Mouse (Mus musculus): Measurements from ENCODE around the gene Nuak2. TPM values are rescaled to one million over a fixed set of nuclear protein-coding genes. Genes with fewer than 3 reads are reported as not detected.
"Not testable (repeated sequence)": the region's sequence is repeated elsewhere in the genome, so short reads cannot be mapped to it uniquely, and the experiment has no call there.

The Nuak2 gene
- polyA plus RNA-seq, 1 experiment from 2014 or later: 15.9 TPM

GRCm38 (mm10) chr1:132346134-132346851 is 30.4 kb downstream of the Nuak2 start:
- 85% methylated on average over 12 of the region's 12 CpGs for WGBS
- no peak for ATAC-seq (replicated peaks)
- H3K4me2 ChIP-seq (replicated peaks): no peak overlapping the region
- H3K27ac ChIP-seq (replicated peaks): no peak overlapping the region
- no peak overlapping the region for H3K9ac ChIP-seq (replicated peaks)
- H3K36me3 ChIP-seq: no peaks in the 10 kb centered on the region
- no peaks in the 10 kb centered on the region for H3K4me1 ChIP-seq
- no peaks in the 10 kb centered on the region for H3K9me3 ChIP-seq
- H3K4me3 ChIP-seq: no peak overlapping the region
- H3K27me3 ChIP-seq: no peaks in the 10 kb centered on the region

- H3K9me3 ChIP-seq: no peaks in the 10 kb centered on the region
- no peak overlapping the region for H3K4me2 ChIP-seq (replicated peaks)
- H3K36me3 ChIP-seq: no peaks in the 10 kb centered on the region
- H3K4me1 ChIP-seq: no peaks in the 10 kb centered on the region
- H3K9ac ChIP-seq (replicated peaks): no peak overlapping the region
- no peak overlapping the region for H3K4me3 ChIP-seq
- H3K27me3 ChIP-seq: no peaks in the 10 kb centered on the region
- no peak for ATAC-seq (replicated peaks)
- H3K27ac ChIP-seq (replicated peaks): no peak overlapping the region
Observed at GRCm38 (mm10) chr1:132346951-132347350, 31.0 kb downstream of the Nuak2 start.

- 79% methylated on average over 5 of the region's 5 CpGs for WGBS
- ATAC-seq (replicated peaks): no peak
Observed at GRCm38 (mm10) chr1:132348401-132348800, 32.5 kb downstream of the Nuak2 start.

GRCm38 (mm10) chr1:132349049-132349448 is 33.1 kb downstream of the Nuak2 start:
- H3K36me3 ChIP-seq; H3K4me2 ChIP-seq (replicated peaks); H3K9me3 ChIP-seq; H3K27me3 ChIP-seq; ATAC-seq (replicated peaks); H3K4me3 ChIP-seq; H3K9ac ChIP-seq (replicated peaks); H3K4me1 ChIP-seq; H3K27ac ChIP-seq (replicated peaks): not testable (repeated sequence)

More at GRCm38 (mm10) chr1:132348401-132348800, 32.5 kb downstream of the Nuak2 start:
- Histone ChIP-seq H3K27me3 (no peaks in the 10 kb centered on the region), H3K4me1 (no peaks in the 10 kb centered on the region), H3K36me3 (no peaks in the 10 kb centered on the region), H3K4me3 (no peak overlapping the region), H3K9me3 (no peaks in the 10 kb centered on the region), H3K9ac (replicated peaks) (no peak overlapping the region), H3K4me2 (replicated peaks) (no peak overlapping the region), H3K27ac (replicated peaks) (no peak overlapping the region)

- H3K9me3 ChIP-seq; H3K36me3 ChIP-seq; H3K4me3 ChIP-seq; H3K27ac ChIP-seq (replicated peaks); H3K4me1 ChIP-seq; H3K9ac ChIP-seq (replicated peaks); ATAC-seq (replicated peaks); H3K27me3 ChIP-seq; H3K4me2 ChIP-seq (replicated peaks): not testable (repeated sequence)
- 79% methylated on average over 3 of the region's 3 CpGs for WGBS
Observed at GRCm38 (mm10) chr1:132349601-132350000, 33.7 kb downstream of the Nuak2 start.

GRCm38 (mm10) chr1:132351058-132351457 is 35.1 kb downstream of the Nuak2 start:
- Histone ChIP-seq H3K27me3 (no peaks in the 10 kb centered on the region), H3K4me3 (no peak overlapping the region), H3K9me3 (no peaks in the 10 kb centered on the region), H3K36me3 (no peaks in the 10 kb centered on the region), H3K9ac (replicated peaks) (no peak overlapping the region), H3K27ac (replicated peaks) (no peak overlapping the region), H3K4me2 (replicated peaks) (no peak overlapping the region), H3K4me1 (peaks cover 8% of the 10 kb centered on the region)
- WGBS: 91% methylated on average over 4 of the region's 4 CpGs
- ATAC-seq (replicated peaks): no peak

GRCm38 (mm10) chr1:132353389-132353788 is 37.5 kb downstream of the Nuak2 start:
- Histone ChIP-seq H3K4me1 (peaks cover 8% of the 10 kb centered on the region), H3K9me3 (no peaks in the 10 kb centered on the region), H3K36me3 (peaks cover 12% of the 10 kb centered on the region; the same call in 1 of the 2 replicates), H3K4me3 (no peak overlapping the region), H3K27me3 (no peaks in the 10 kb centered on the region), H3K4me2 (replicated peaks) (no peak overlapping the region), H3K27ac (replicated peaks) (no peak overlapping the region), H3K9ac (replicated peaks) (no peak overlapping the region)
- ATAC-seq (replicated peaks): no peak
- WGBS: 77% methylated on average over 5 of the region's 5 CpGs

- WGBS: 80% methylated on average over 9 of the region's 9 CpGs
- peaks cover 8% of the 10 kb centered on the region for H3K4me1 ChIP-seq
- no peak overlapping the region for H3K4me2 ChIP-seq (replicated peaks)
- no peaks in the 10 kb centered on the region for H3K9me3 ChIP-seq
- peaks cover 19% of the 10 kb centered on the region for H3K36me3 ChIP-seq
- H3K9ac ChIP-seq (replicated peaks): no peak overlapping the region
- no peak for ATAC-seq (replicated peaks)
- no peaks in the 10 kb centered on the region for H3K27me3 ChIP-seq
- no peak overlapping the region for H3K4me3 ChIP-seq
- no peak overlapping the region for H3K27ac ChIP-seq (replicated peaks)
Observed at GRCm38 (mm10) chr1:132354234-132354633, 38.3 kb downstream of the Nuak2 start.

GRCm38 (mm10) chr1:132355162-132355601 is 39.3 kb downstream of the Nuak2 start:
- ATAC-seq (replicated peaks): no peak
- Histone ChIP-seq H3K27ac (replicated peaks) (peak overlapping the region; percentile 78; the same call in 1 of the 2 replicates), H3K27me3 (no peaks in the 10 kb centered on the region), H3K4me2 (replicated peaks) (no peak overlapping the region), H3K4me3 (no peak overlapping the region), H3K36me3 (peaks cover 28% of the 10 kb centered on the region), H3K4me1 (peaks cover 8% of the 10 kb centered on the region), H3K9ac (replicated peaks) (no peak overlapping the region), H3K9me3 (no peaks in the 10 kb centered on the region)
- WGBS: 49% methylated on average over 6 of the region's 6 CpGs

- Histone ChIP-seq H3K27me3 (no peaks in the 10 kb centered on the region), H3K4me2 (replicated peaks) (no peak overlapping the region), H3K9ac (replicated peaks) (no peak overlapping the region), H3K9me3 (no peaks in the 10 kb centered on the region), H3K4me3 (no peak overlapping the region), H3K4me1 (peaks cover 8% of the 10 kb centered on the region), H3K36me3 (peaks cover 35% of the 10 kb centered on the region), H3K27ac (replicated peaks) (peak overlapping the region; percentile 78)
- ATAC-seq (replicated peaks): peak; percentile 71
- WGBS: 0% methylated on average over 3 of the region's 3 CpGs
Observed at GRCm38 (mm10) chr1:132355841-132356242, 39.9 kb downstream of the Nuak2 start.

- Histone ChIP-seq H3K9ac (replicated peaks) (no peak overlapping the region), H3K4me1 (peaks cover 8% of the 10 kb centered on the region), H3K4me2 (replicated peaks) (no peak overlapping the region), H3K4me3 (no peak overlapping the region), H3K9me3 (no peaks in the 10 kb centered on the region), H3K27ac (replicated peaks) (no peak overlapping the region), H3K27me3 (no peaks in the 10 kb centered on the region), H3K36me3 (peaks cover 37% of the 10 kb centered on the region)
- WGBS: 47% methylated on average over 1 of the region's 1 CpGs
- ATAC-seq (replicated peaks): no peak
Observed at GRCm38 (mm10) chr1:132356841-132357240, 40.9 kb downstream of the Nuak2 start.

- Histone ChIP-seq H3K4me3 (no peak overlapping the region), H3K9ac (replicated peaks) (no peak overlapping the region), H3K27ac (replicated peaks) (no peak overlapping the region), H3K4me2 (replicated peaks) (no peak overlapping the region), H3K9me3 (no peaks in the 10 kb centered on the region), H3K4me1 (peaks cover 3% of the 10 kb centered on the region; the same call in 1 of the 2 replicates), H3K27me3 (no peaks in the 10 kb centered on the region), H3K36me3 (peaks cover 41% of the 10 kb centered on the region)
- ATAC-seq (replicated peaks): no peak
- 91% methylated on average over 6 of the region's 6 CpGs for WGBS
Observed at GRCm38 (mm10) chr1:132361959-132362358, 46.0 kb downstream of the Nuak2 start.

GRCm38 (mm10) chr1:132364388-132364787 is 48.5 kb downstream of the Nuak2 start:
- no peak overlapping the region for H3K27ac ChIP-seq (replicated peaks)
- H3K4me2 ChIP-seq (replicated peaks): no peak overlapping the region
- H3K9ac ChIP-seq (replicated peaks): no peak overlapping the region
- H3K4me1 ChIP-seq: peaks cover 7% of the 10 kb centered on the region; the same call in 1 of the 2 replicates
- H3K4me3 ChIP-seq: no peak overlapping the region
- H3K36me3 ChIP-seq: peaks cover 22% of the 10 kb centered on the region
- H3K27me3 ChIP-seq: no peaks in the 10 kb centered on the region
- H3K9me3 ChIP-seq: no peaks in the 10 kb centered on the region
- WGBS: 80% methylated on average over 3 of the region's 3 CpGs
- ATAC-seq (replicated peaks): no peak

Data from forebrain, embryonic 15.5 days (tissue).